Mouse (Mus musculus) MEL (cell line): ENCODE measurements around the gene Hsd3b7.
A peak's percentile ranks its signal among the peaks of the same experiment; 100 is the strongest.

Experiments used
- CHD2 ChIP-seq: IDR thresholded peaks from 2 replicates; pipeline ENCODE4 v1.6.1; 2011; ENCODE audit warnings: low read length, improper control_type of control experiment
- CTCF ChIP-seq, 3 experiments: IDR thresholded peaks in 2 of 3; conservative IDR thresholded peaks in 1 of 3; 2 replicates each; pipeline ENCODE4 v1.5.1; 2011 to 2012; ENCODE audit warnings: low read length in 3 of 3, low read depth in 2 of 3, mild to moderate bottlenecking in 2 of 3, improper control_type of control experiment in 1 of 3, inconsistent platforms in 1 of 3, mixed read lengths in 1 of 3, moderate library complexity in 1 of 3; ENCODE audit not compliant: control insufficient read depth in 1 of 3, insufficient read depth in 1 of 3, poor library complexity in 1 of 3, severe bottlenecking in 1 of 3
- EP300 ChIP-seq, 2 experiments: IDR thresholded peaks; 2 replicates each; pipeline ENCODE4 v1.6.1; 2011; ENCODE audit warnings: improper control_type of control experiment in 2 of 2, low read length in 2 of 2, low read depth in 1 of 2, mild to moderate bottlenecking in 1 of 2
- HCFC1 ChIP-seq: IDR thresholded peaks from 2 replicates; pipeline ENCODE4 v1.6.1; 2012; ENCODE audit warnings: low read depth, mild to moderate bottlenecking, inconsistent platforms, low read length, improper control_type of control experiment, moderate library complexity
- POLR2A ChIP-seq, 2 experiments: IDR thresholded peaks; 2 replicates each; pipeline ENCODE4 v1.6.1; 2011 to 2012; ENCODE audit warnings: low read length in 2 of 2, mild to moderate bottlenecking in 2 of 2, control low read depth in 1 of 2, improper control_type of control experiment in 1 of 2, low read depth in 1 of 2, moderate library complexity in 1 of 2; ENCODE audit not compliant: control insufficient read depth in 1 of 2, insufficient read depth in 1 of 2, poor library complexity in 1 of 2
- UBTF ChIP-seq: IDR thresholded peaks from 2 replicates; pipeline ENCODE4 v1.6.1; 2012; ENCODE audit warnings: low read depth, mild to moderate bottlenecking, inconsistent platforms, low read length, improper control_type of control experiment, moderate library complexity, borderline replicate concordance; ENCODE audit not compliant: insufficient read depth
- ZMIZ1 ChIP-seq: IDR thresholded peaks from 2 replicates; pipeline ENCODE4 v1.6.1; 2012; ENCODE audit warnings: low read depth, mild to moderate bottlenecking, inconsistent platforms, low read length, improper control_type of control experiment, moderate library complexity

DNA sequence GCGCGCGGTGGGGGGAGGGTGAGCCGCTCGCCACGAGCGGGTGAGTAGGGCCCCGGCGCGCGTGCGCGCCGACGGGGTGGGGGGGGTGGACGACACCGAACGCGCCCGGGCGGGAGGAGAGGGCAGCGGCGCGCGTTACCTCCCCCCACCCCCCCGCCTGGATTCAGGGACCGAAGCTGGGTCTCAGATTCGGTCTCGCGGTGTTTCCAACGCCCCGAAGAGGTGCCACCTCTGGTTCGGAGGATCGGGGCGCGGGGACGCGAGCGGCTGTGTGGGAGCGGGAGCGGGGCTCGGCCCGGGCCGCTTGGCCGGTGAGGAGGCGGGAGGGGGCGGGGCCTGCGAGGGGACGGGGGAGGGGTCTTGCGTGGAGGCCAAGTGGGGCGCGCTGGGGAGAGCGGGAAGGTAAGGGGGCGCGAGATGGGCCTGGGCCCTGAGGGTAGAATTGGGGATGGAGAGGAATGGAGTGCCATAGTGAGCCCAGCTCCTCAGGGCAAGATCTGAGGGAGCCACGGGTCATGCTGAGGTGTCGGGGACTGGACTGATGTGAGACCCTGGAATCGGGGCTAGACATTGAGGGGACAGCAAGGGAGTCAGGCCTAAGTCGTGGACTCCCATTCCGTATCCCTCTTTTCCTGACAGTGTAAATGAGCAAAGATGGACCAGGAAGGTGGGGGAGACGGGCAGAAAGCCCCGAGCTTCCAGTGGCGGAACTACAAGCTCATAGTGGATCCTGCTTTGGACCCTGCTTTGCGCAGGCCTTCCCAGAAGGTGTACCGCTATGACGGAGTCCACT lies 22.7 kb upstream of the Hsd3b7 start:
- TF ChIP-seq CTCF (IDR thresholded peaks at IDR 0.05 in 2 of 3, conservative IDR thresholded peaks at IDR 0.05 in 1 of 3; ENCODE audit: control insufficient read depth in 1 of 3, insufficient read depth in 1 of 3, low read depth in 2 of 3, low read length in 3 of 3, poor library complexity in 1 of 3, severe bottlenecking in 1 of 3): no peak
- peak; percentile 41 to 44; a peak in 1 of 4 replicates for TF ChIP-seq POLR2A (IDR thresholded peaks at IDR 0.05; ENCODE audit: control insufficient read depth in 1 of 2, insufficient read depth in 1 of 2, low read depth in 1 of 2, low read length in 2 of 2, poor library complexity in 1 of 2)
- no peak for TF ChIP-seq ZMIZ1
- TF ChIP-seq HCFC1: no peak
- TF ChIP-seq CHD2: no peak
- no peak for TF ChIP-seq UBTF
- no peak for TF ChIP-seq EP300 (IDR thresholded peaks at IDR 0.05; ENCODE audit: low read depth in 1 of 2, low read length in 2 of 2)
